Mouse (Mus musculus) right cerebral cortex, postnatal 14 days (tissue): ENCODE data around the gene Nqo1.

ENCODE experiments used
- DNase-seq: peaks from one replicate; pipeline ENCODE4 v3.0.0; 2022

Nqo1 gene

DNA sequence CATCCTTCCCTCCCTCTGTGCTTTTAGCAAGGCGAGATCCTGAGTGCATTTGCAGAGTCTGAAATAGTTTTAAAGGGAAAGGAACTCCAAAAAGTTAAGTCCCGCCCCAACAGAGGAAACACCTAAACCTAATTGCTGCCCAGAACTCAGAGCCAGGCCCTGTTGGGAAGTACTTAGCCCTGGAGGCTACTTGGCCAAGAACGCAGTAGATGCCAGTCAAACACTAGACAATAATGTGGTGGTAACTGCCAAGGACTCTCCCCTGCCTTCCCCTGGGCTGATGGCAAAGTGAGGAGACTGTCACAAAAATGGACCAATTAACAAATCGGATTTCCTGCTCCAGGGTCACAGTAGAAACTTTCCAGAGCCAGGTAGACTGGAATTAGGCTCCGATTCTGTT, 1.1 kb downstream of the Nqo1 start:
- DNase-seq, result no peak

DNA sequence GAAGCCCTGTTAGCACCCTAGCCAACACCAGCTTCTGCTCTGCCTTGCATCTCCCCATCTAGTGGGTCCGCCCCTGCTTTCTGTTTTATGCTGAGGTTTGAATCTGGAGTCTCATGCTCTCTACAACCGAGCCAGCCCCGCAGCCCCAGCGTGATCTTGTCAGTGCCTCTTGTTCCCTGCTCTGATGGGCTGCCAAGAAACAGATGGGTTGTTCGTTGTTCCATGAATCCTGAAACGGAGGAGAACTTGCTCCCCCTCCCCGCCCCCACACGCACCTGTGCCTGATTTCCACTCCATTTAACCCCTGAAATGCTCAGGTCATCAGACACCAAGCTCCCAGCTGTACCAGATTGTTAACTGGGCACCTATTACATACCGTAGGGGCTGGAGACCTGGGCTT, 3.5 kb downstream of the Nqo1 start:
- DNase-seq, result no peak

GRCm38 (mm10) chr8:107397665-107398064, 5.3 kb downstream of the Nqo1 start:
- no peak for DNase-seq

DNA sequence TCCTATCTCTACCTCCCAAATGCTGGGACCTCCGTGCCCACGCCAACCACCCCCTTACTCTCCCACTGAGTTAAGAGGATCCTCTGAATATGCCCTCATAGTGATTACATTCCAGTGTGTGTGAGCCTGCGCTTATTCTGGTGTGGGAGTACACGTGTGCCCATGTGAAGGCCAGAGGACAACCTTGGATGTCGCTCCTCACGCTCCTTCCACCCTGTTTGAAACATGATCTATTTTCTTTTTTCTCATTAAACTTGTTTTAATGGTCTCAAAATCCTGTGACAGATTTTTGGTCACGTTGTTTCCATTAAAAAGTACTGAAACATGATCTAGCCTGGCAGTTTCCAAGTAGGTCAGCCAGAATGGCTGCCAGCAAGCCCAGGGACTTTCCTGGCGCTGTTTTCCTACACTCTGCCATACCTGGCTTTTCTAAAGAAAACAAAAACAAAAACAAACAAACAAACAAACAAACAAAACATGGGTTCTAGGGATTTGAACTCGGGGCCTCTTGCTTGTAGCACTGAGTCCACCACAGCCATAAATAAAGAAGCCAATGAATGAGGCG, 6.8 kb downstream of the Nqo1 start:
- no peak for DNase-seq

- DNase-seq, result no peak
These were observed 7.6 kb downstream of the Nqo1 start for GRCm38 (mm10) chr8:107395397-107395796.

DNA sequence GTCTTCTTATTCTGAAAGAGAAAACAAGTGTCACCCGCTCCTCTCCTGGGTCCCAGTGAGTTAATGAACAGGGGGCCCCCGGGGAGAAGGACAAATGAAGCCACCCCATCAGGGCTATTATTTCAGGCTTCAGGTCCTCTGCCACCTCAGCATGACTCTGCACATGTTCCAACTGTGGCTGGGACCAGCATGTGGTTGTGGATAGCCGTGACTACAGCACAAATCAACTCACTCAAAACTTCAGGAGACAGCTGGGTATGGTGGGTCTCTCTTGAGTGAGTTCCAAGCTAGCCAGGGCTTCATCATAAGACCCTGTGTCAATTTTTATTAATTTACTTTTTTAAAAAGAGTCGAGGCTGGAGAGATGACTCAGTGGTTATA, 11.9 kb downstream of the Nqo1 start:
- DNase-seq, result no peak

- no peak for DNase-seq
These were observed 12.4 kb downstream of the Nqo1 start for GRCm38 (mm10) chr8:107390476-107391135.

DNA sequence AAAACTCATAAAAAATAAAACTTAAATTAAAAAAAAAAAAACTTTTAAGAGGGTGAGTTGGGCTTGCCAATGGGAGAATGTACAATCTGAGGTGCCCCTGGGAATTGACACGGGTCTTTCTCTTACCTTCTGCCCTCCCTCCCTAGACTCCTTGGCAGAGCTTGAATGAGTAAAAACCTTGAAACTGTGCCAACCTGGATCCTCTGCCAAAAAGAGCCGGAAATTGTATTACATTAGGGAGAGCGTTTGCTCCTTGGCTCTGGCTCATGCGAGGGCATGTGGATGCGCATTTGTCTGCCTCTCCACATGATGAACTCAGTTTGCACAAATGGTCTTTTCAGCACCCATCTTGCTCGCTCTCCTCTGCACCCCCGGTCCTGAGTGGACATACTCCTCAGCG, 13.4 kb downstream of the Nqo1 start:
- peak; percentile 18 for DNase-seq

DNA sequence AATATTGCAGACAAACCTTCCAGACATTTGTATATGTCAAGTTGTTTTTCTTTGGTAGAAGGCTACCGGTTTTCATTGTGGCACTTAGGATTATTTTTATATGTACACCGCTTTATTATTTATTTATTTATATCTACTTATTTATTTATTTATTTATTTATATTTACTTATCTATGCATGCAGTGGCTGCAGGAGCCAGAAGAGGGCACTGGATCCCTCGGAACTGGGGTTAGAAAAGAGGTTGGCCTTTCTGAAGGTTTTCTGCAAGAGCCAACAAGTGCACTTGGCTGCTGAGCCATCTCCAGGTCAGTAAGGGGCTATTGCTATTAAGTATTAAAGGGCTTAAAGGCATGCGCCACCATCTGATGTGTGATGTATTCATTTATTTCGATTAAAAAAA, 15.1 kb downstream of the Nqo1 start:
- peak; percentile 34 for DNase-seq

DNA sequence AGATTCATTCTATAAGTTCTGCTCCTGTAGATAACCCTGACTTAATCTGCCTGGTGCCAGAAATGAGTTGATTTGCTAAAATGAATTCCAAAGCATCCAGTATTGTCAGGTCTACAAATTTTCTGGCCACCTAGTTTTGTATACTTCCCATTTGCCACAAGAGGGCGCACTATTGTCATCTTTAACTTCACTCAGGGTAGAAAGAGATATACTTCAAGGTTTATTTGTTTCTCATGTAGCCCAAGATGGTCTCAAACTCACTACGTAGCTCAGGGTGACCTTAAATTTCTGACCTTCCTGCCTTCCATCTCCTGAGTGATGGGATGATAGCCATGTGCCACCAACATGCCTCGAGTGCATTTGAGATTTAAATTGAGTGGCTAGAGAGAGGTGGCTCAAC, 16.4 kb downstream of the Nqo1 start:
- DNase-seq, result no peak

GRCm38 (mm10) chr8:107386171-107386570, 16.8 kb downstream of the Nqo1 start:
- no peak for DNase-seq

DNA sequence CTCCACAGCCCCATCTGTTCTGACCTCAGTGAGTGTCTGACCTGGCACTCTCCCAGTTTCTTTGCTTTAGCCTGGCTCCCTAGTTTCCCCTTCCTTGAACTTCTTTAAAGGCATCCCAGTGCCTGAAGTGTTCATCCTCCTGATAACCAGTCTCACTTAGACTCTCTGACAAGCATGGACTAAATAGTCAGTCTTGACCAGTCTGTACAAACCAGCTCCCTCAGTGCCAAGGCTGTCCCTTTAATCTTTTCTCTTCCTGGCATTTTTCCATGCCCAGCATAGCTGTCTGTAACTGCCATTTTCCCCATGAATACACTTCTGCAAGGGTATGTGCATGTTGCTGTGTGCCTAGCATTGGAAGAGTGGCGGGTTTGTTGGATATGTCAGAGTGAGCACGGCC, 17.9 kb downstream of the Nqo1 start:
- DNase-seq, result no peak

- DNase-seq, result no peak
These were observed 18.4 kb downstream of the Nqo1 start for GRCm38 (mm10) chr8:107384651-107385050.

DNA sequence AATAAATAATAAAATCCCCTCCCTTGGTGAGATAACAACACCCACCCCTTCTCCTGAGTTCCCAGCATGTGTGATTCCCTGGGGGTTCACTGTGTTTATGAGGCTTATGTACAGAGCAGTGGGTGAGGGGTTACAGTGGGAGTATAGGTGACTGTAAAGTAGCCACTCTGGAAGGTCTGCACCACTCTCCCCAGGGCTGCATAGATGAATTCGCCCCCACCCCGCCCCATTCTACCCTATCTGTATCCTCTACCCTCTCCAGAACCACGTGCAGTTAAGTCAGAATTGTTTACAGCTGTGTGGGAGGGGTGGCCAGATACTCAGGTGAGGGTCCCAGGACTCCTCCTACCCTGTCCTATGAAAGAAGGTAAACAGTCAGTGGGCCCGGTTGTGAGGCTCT, 20.1 kb downstream of the Nqo1 start:
- no peak for DNase-seq

GRCm38 (mm10) chr8:107381666-107382065, 21.3 kb downstream of the Nqo1 start:
- DNase-seq, result no peak

GRCm38 (mm10) chr8:107380734-107381133, 22.3 kb downstream of the Nqo1 start:
- no peak for DNase-seq

GRCm38 (mm10) chr8:107377346-107377745, 25.7 kb downstream of the Nqo1 start:
- no peak for DNase-seq

DNA sequence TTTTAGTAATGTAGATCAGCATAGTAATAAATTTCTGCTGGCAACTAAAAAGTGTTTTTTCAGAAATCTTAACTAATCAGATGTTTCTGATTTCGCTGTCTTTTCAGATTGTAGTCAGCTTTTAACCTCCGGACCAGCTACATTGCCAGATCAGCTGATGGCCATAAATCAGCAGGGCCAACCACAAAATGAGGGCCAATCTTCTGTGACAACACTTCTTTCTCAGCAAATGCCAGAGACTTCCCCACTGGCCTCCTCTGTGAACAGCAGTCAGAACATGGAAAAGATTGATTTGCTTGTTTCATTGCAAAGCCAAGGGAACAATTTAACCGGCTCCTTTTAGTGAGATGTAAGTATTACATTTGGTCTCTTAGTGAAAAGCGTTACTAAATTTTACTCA, 32.7 kb downstream of the Nqo1 start:
- no peak for DNase-seq
